Mouse (Mus musculus): Measurements from ENCODE around the gene Kdm5d. TPM values are rescaled to one million over a fixed set of nuclear protein-coding genes. Genes with fewer than 3 reads are reported as not detected.

Gene Kdm5d
- polyA plus RNA-seq (2016; fragmentation: Nextera tagmentation; extraction: Ambion mirVana), result 13.1 and 13.4 TPM in 2 replicates

GRCm38 (mm10) chrY:897393-898227 lies at the start of gene Kdm5d:
Gene Kdm5d (plus strand): TSS chrY:897788.
- Histone ChIP-seq H3K27me3 (no peaks in the 10 kb centered on the region), H3K4me2 (peak within 1 kb of the TSS; percentile 42), H3K27ac (no peak within 1 kb of the TSS), H3K9me3 (no peaks in the 10 kb centered on the region), H3K36me3 (no peaks in the 10 kb centered on the region), H3K4me1 (replicated peaks) (no peaks in the 10 kb centered on the region), H3K4me3 (replicated peaks) (peak within 1 kb of the TSS; percentile 39), H3K9ac (replicated peaks) (no peak within 1 kb of the TSS; the same call in 1 of the 2 replicates)
- no peak for ATAC-seq (ENCODE audit: insufficient number of reproducible peaks, insufficient read depth, low FRiP score, low TSS enrichment, low read depth)
- 2% methylated on average over 33 of the region's 34 CpGs for WGBS

GRCm38 (mm10) chrY:872404-872803 lies 25.2 kb upstream of the Kdm5d start:
- no peaks in the 10 kb centered on the region for H3K27me3 ChIP-seq

GRCm38 (mm10) chrY:872855-873549 lies 24.6 kb upstream of the Kdm5d start:
- no peak for ATAC-seq (ENCODE audit: insufficient number of reproducible peaks, insufficient read depth, low FRiP score, low TSS enrichment, low read depth)
- H3K4me2 ChIP-seq, result no peak overlapping the region
- no peaks in the 10 kb centered on the region for H3K27me3 ChIP-seq
- no peak overlapping the region for H3K9ac ChIP-seq (replicated peaks)
- no peak overlapping the region for H3K27ac ChIP-seq
- no peak overlapping the region for H3K4me3 ChIP-seq (replicated peaks)
- no peaks in the 10 kb centered on the region for H3K9me3 ChIP-seq
- WGBS, result 44% methylated on average over 17 of the region's 18 CpGs
- no peaks in the 10 kb centered on the region for H3K4me1 ChIP-seq (replicated peaks)
- no peaks in the 10 kb centered on the region for H3K36me3 ChIP-seq

More at GRCm38 (mm10) chrY:872404-872803, 25.2 kb upstream of the Kdm5d start:
- Histone ChIP-seq H3K4me3 (replicated peaks) (no peak overlapping the region), H3K27ac (no peak overlapping the region), H3K9me3 (no peaks in the 10 kb centered on the region), H3K36me3 (no peaks in the 10 kb centered on the region), H3K4me2 (no peak overlapping the region), H3K4me1 (replicated peaks) (no peaks in the 10 kb centered on the region), H3K9ac (replicated peaks) (no peak overlapping the region)
- no peak for ATAC-seq (ENCODE audit: insufficient number of reproducible peaks, insufficient read depth, low FRiP score, low TSS enrichment, low read depth)

Small RNA genes within 50 kb of the gene (microRNA-seq; reads per million reads assigned to microRNA genes)
- gene Gm47281, result not detected

Other genes with a start within 250 kb of the Kdm5d start
- not detected in 2 replicates for gene Zfy1, start 100.4 kb upstream of the Kdm5d start, polyA plus RNA-seq (2016; fragmentation: Nextera tagmentation; extraction: Ambion mirVana)
- not detected in 2 replicates for gene Uba1y, start 79.1 kb upstream of the Kdm5d start, polyA plus RNA-seq (2016; fragmentation: Nextera tagmentation; extraction: Ambion mirVana)
- 40.0 and 40.8 TPM in 2 replicates for gene Eif2s3y, start 112.8 kb downstream of the Kdm5d start, polyA plus RNA-seq (2016; fragmentation: Nextera tagmentation; extraction: Ambion mirVana)

All from limb, embryonic 12.5 days (tissue).